Mouse (Mus musculus): Measurements from ENCODE around the gene Hist3h2ba.

Hist3h2ba gene

DNA sequence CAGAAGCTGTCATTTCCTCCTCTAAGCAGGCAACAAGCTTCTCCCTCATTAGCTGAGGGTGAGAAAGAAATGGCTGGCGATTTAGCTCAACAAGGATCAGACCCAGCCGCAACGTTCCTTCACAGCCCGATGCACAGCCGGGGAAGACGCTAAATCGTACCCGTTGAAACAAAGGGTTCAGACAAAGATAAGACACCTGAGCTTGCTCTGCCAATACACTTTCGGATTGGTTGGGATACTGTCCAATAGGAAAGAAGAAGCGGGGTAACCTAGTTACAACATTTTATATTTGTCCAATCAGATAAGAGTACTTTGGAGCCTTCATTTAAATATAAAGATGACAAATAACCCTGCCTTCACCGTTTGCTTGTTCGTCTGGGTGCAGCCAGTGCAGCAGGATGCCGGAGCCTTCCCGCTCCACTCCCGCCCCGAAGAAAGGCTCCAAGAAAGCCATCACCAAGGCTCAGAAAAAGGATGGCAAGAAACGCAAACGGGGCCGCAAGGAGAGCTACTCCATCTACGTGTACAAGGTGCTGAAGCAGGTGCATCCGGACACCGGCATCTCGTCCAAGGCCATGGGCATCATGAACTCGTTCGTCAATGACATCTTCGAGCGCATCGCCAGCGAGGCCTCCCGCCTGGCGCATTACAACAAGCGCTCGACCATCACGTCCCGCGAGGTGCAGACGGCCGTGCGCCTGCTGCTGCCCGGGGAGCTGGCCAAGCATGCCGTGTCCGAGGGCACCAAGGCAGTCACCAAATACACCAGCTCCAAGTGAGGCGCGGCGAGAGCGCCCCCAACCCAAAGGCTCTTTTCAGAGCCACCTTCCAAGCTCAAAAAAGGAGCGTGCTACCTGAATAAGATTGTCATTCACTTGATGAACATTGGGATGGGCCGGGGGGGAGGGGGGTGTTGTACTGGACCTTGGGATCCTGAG, at the start of gene Hist3h2ba:
Hist3h2ba (plus strand) TSS at position 379 of the 938 bp plus-strand sequence.
- DNase-seq (ENCODE audit: low read depth in 1 of 2, low spot score in 2 of 2): no peak

DNA sequence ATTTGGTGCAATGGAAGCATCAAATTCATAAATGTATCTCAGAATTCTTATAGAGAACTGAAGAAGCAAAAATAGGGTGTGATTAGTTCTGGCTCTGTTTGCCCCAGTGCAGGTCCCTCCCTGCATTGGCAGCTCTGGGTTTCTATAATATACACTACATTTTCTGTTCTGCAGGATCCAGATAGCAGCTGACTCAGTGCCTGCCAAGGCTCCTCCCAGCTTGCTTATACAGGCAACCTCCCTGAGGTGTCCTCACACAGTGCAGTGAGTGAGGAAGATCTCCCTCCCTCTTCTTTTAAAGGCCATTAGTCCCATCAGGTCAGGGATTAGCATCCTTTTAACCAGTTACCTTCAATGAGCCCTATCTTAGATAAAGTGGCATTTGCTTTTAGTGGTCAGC, 47.6 kb upstream of the Hist3h2ba start:
- no peak for DNase-seq (ENCODE audit: low read depth in 1 of 2, low spot score in 2 of 2)

DNA sequence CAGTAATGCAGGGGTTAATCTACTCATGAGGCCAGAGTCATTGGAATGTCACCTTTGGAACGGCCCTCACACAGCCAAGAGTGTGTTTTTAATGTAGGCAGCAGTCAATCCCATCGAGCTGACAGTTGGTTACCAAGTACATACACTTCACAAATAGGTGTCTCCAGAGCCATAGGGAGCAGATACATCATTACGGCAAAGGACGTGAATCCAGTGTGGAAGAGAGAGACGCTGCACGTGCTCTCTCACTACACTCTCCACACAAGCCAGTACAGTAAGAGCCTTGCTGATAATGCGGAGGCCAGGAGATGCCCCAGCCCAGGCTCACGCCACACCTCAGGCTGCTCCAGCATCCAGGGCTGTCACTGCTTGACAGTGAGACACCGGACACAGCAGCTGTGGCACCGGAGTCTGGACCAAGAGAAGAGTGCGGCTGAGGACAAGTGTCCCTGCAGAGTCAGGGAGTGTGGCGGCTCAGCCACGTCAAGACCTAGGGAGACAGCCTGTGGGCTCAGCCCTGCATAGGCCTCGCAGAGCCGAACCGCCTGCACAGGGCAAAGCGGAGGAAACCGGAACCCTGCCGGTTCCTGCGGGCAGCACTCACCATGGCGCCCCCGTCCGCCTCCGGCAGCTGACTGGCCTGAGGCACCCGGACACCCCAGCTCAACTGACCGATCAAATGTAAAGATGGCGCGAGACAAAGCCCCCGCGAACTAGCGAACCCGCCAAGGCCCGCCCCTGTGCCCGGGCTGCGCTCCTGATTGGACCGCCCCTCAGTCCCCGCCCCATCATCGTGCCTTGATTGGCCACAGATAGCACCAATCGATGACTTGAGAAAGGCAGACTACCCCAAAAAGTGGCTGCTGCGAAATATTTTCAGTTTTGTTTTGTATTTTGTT, 45.0 kb upstream of the Hist3h2ba start, which contains the start of gene Zfp39:
Zfp39 (minus strand) TSS at position 715 of the 899 bp plus-strand sequence.
- peak; percentile 70 to 90 for DNase-seq (ENCODE audit: low read depth in 1 of 2, low spot score in 2 of 2)

DNA sequence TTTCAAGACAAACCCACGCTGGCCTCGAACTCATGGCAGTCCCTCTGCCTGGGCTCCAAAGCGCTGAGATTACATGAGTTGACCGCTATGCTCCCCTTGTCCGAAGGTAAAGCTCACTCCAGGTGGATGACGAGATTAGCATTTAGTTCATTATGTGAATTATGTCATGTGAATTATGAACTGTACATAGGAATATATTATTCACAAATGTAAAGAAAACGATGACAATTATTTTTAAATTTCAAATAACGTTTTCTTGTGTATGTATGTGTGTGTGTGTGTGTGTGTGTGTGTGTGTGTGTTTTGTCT, 44.4 kb upstream of the Hist3h2ba start:
- no peak for DNase-seq (ENCODE audit: low read depth in 1 of 2, low spot score in 2 of 2)

DNA sequence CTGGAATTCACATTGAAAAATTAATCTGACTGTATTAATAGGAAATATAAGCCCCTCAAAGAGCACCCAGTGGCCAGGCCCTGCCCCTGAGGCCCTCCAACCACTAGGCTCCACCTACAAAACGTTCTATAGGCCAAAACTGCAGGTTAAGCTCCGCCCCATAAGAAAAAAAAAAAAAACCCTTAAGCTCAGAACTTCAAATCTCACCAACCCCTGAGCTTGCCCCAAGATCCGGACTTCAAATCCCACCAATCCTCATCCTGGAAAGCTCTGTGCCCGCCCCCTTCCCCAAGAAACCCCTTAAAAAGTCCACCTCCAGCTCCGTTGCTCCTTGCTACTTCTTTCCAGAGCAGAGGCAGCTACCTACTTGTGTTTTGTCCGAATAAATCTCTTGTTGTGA, 43.9 kb upstream of the Hist3h2ba start:
- no peak for DNase-seq (ENCODE audit: low read depth in 1 of 2, low spot score in 2 of 2)

DNA sequence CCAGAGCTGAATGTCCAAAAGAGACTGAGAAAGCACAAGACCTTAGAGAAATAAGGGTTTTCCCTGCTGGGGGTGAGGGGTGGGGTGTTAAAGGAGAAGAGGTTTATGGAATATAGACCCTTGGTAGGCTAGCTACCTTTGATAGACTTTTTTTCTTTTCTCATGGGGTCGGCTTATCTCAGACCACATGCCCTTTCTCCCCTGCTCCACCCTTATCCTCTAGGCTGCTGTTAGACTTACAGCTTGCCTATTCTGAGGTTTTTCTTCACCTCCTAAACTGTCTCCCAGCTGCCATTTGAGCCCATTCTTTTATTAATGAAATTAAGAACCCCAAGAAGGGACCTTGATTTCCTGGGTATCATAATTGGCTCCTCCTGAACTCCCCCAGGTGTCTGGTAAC, 34.9 kb upstream of the Hist3h2ba start:
- no peak for DNase-seq (ENCODE audit: low read depth in 1 of 2, low spot score in 2 of 2)

DNA sequence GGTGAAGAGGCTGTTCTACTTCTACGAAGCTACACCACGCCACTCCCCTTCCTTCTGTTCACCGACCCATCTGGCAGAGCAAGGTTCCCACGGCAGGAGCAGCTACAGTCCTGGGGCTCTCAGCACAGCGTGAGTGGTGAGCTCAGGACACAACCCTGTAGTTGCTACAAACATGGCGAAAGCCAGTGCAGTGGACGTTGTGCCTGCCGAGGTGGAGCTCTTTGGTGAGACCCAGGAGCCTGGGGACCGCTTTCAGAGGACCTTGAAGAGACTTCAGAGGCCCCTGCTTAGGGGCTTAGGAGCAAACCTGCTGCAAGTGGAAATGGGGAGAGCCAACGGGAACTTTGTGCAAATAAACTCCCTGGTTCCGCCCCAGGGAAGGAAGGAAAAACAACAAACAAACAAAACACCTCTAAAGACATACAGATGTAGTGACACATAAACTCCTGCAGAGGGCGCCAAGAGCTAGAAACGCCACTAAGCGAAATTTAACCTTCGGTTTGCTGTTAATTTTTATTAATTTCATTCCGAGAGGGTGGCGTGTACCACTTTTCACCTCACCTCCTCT, 34.2 kb upstream of the Hist3h2ba start:
- no peak for DNase-seq (ENCODE audit: low read depth in 1 of 2, low spot score in 2 of 2)

DNA sequence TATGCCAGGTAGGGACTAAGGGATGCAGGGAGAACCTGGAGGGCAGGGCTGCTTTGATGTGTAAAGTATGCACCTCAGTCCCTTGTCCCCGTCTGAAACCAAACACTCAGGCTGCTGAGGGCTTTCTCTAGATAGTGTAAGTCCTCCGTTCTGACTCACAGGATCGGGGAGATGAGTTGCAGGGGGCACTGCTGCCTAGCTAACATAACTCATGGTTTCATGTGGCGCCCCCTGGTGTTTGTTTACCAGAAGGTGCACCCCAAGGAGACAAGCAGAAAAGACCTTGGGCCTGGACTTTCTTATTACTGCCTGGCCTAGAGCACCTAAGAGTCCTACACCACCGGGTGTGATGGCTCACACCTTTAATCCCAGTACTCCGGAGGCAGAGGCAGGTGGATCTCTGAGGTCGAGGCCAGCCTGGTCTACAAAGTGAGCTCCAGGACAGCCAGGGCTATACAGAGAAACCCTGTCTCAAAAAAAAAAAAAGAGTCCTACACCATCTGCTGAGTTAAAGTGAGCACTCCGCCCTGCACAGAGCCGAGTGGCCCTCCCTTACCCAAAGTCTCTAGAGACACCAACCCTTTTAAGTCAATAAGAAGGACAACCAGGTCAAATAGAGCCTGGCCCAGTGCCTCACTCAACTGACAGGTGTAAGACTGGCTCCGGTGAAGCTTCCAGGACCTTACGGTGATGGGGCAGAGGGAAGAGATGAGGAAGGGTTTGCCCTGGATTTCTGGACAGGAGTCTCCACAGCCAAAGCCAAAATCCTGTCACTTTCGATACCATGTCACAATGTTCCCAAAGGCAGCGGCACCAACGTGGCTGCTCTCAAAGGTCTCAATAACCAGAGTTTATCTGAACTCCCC, 31.6 kb upstream of the Hist3h2ba start:
- peak in 1 of 2 experiments; percentile 19 for DNase-seq (ENCODE audit: low read depth in 1 of 2, low spot score in 2 of 2)

DNA sequence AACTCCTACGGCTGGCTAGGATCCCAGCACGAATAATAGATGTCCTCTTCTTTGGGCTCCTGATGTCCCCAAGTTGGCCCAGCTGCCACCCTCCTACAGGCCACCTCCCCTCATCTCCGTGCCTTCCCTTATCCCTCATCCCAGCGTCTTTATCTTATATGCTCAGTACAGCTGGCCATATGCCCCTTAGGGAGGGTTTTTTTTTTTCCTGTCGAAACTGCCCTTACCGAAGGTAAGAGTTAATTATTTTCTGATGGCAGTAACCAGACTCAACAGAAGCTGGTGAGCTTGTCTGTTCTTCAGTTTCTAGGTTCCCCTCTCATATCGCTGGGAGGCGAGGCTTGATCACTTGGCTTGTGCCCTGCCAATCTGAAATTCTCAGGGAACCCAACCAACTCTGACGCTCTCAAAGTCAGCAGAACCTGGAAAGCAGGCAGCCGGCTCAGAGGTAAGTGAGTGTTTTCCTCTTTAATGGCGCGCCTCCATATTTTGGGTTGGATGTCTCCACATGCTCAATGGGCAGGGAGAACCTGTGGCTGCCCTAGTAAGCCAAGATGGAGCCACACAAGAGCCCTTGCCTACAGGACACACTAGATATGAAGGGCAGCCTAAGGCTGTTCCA, 30.9 kb upstream of the Hist3h2ba start, which contains the start of gene Btnl10:
Btnl10 (plus strand) TSS at position 164 of the 622 bp plus-strand sequence.
- no peak for DNase-seq (ENCODE audit: low read depth in 1 of 2, low spot score in 2 of 2)

DNA sequence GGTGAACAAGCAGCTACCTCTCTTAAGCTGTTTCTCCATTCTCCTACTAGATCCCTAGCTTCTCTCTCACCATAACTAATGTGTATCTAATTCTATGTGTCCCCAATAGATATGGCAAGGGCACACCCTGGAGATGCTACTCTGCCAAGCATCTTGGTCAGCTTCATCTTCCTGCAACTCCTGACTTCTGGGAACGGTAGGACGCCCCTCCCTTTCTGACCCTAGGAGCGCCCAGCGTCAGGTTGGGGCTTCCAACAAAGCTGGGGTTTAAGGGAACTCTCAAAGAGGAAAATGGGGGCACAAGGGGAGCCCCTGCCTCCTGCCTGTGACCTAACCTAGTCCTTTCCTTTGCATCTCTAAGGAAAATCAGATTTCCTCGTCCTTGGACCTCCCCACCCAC, 30.0 kb upstream of the Hist3h2ba start:
- DNase-seq (ENCODE audit: low read depth in 1 of 2, low spot score in 2 of 2): no peak

DNA sequence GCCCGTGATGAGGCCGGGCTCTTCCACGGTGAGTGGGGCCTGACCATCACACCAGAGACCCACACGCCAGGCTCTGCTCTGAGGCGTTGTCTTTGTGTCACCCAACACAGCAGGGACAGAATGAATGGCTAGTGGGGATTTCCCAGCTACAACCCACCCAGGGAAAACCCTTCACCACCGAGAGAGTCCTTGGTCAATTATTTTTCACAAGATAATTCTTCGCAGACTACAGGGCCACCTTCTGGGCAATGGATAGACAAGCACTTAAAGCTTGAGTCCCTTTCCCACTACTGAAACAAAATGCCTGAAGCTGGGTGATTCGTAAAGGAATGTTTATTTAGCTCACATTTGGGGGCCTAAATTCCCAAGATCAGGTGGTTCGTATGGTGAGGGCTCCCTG, 26.3 kb upstream of the Hist3h2ba start:
- DNase-seq (ENCODE audit: low read depth in 1 of 2, low spot score in 2 of 2): no peak

DNA sequence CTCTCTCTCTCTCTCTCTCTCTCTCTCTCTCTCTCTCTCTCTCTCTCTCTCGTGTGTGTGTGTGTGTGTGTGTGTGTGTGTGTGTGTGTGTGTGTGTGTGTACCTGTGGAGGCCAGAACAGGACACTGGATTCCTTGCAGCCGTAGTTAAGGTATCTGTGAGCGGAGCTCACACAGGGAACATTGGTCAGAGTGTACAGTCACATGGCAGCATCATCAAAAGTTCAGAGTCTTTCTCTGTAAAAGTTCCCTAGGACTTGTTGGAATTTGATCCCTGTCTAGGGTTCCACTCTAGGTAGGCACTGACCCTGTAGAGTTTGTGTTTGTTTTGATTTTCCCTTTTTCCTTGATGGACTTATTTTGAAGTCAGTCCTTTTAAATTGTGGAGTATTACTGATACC, 22.1 kb upstream of the Hist3h2ba start:
- DNase-seq (ENCODE audit: low read depth in 1 of 2, low spot score in 2 of 2): no peak

DNA sequence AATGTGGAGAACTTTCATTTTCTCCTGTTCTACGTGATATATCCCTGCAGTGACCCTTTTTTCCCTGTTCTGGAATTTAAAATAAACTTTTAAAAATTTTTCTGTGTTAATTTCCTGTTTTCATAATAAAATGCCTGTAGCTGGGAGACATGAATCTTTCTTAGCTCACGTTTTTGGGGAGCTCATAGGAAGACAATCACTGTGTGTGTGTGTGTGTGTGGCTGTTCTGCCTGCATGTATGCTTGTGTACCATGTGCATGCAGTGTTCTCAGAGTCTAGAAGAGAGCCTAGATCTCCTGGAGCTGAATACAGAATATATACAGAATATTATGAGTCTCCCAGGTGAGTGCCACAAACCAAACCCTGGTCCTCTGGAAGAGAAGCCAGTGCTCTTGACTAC, 21.7 kb upstream of the Hist3h2ba start:
- no peak for DNase-seq (ENCODE audit: low read depth in 1 of 2, low spot score in 2 of 2)

DNA sequence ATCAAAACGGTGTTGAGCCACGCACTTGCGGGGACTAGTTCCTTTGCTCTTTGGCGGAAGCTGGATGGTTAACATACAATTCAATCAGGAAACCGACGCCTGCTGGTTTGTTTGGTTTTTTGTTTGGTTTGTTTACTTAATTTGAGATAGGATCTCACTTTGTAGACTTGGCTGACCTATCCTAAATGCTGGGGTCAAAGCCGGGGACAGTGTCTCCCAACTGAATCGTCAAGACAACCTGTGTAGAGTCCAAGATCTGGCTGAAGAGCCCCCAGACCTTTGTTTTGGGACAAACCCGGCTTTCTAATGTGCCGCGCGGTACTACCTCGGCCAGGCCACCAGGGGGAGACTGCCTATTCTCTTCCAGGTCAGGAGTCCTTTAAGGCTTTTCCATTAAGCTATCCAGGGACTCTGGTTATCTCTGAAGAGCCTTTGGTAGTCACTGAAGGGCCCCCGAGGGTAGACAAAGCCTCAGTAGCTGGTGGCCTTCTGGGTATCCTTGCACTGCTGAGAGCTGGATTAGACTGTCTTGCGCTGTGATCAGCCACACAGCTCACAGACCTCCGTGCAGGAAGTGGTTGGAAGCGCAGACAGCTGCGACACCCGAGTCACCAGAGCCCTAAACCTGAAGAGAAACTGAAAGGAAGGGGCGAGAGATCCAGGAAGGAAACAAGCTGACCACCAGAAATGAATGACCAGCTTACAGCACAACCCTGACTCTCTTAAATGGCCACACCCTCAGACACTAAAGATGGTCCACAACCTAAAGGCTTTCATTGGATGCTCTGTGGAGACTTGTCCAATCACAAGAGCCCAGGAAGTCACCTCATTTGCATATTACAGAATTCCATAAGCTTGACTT, 20.7 kb upstream of the Hist3h2ba start:
- peak in 1 of 2 experiments; percentile 57 for DNase-seq (ENCODE audit: low read depth in 1 of 2, low spot score in 2 of 2)

DNA sequence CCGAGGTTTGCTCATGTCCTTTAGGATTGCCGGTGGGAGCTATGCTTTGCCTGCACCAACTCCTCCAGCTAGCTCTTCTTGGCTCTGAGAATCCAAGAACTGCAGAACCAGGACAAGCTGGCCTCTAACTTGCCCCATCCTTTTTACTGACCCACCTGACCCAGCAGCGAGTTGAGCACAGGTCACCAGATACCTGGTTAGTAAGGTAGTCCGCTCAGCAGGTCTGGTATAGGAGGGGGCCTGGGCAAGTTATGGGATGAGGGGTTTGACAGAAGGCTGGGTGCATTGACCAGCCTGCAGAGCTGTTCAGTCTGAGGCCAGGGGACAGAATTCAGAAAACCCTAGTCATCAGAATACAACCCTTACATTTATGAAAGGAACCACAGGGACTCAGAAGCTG, 19.7 kb upstream of the Hist3h2ba start:
- no peak for DNase-seq (ENCODE audit: low read depth in 1 of 2, low spot score in 2 of 2)

DNA sequence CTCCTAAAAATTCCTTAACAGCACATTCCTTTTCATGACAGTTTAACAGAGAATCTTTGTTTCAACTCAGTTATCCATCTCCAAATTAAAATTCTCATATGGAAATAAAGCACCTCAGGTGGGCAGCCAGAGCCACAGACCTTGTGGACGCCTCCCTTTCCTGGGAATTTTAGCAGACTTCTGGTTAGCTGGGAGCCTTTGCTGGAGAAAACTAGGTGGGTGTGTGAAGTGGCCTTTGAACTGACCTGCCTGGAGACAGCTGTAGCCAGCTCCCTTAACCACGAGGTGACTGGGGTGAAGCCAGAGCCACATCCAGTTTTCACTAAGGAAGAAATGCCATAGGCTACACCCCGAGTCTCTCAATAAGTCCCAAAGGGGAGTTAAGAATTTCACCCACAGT, 19.1 kb upstream of the Hist3h2ba start:
- DNase-seq (ENCODE audit: low read depth in 1 of 2, low spot score in 2 of 2): no peak

DNA sequence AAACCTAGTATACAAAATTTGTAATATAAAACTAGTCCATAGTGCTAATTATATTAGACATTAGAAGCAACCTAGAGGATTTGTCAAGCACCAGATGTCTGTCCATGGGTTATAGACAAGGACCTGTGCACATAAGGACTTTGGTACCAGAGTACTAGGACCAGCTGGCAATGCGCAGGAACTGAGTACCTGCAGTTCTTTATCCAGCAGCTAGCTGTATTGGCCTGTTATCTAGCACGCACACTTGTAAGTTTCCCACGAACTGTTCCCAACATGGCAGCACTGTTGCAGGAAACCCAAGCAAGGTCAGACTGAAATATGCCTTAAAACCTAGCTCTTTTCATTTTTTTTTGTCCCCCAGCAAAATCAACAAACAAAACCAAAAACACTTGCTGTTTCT, 18.5 kb upstream of the Hist3h2ba start:
- no peak for DNase-seq (ENCODE audit: low read depth in 1 of 2, low spot score in 2 of 2)

DNA sequence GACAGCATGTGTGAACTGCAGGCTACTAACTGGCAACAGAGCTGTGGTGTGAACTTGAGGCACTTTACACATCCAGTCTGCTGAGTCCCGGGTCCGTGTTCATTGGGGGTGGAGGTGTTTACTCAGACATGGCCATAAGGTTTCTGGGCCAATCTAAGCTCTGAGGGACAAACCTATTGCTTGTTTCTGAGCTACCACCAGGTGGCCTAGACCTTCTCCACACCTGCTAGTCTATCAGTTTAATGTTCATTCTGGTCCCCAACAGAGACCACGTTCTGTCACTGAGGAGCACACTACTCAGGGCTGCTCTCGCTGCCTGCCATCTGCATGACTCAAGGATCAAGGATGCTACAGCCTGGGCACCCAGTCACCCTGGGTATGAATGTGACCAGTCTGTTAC, 17.1 kb upstream of the Hist3h2ba start:
- no peak for DNase-seq (ENCODE audit: low read depth in 1 of 2, low spot score in 2 of 2)

DNA sequence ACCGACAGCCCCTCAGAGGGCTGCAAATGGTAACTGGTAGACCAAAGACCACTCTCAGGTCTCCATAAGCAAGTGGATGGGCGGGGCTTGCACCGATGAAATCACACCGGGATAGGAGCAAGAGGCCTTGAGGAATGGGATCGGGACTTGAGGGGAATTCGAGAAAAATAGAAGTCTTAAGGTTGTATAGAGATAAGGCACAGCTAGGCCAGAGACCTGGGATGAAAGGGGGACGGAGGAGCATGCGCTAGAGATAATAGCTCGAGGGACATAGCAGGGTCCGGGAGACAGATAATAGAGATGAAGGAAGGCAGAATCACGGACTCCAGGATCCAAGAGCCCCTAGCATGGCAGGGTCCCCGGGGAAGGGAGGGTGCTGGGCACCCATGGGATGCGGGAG, 10.8 kb upstream of the Hist3h2ba start:
- no peak for DNase-seq (ENCODE audit: low read depth in 1 of 2, low spot score in 2 of 2)
